Mouse (Mus musculus) embryonic fibroblast, embryonic 13.5 days (primary cell): Measurements from ENCODE around the gene Fancc. TPM values are rescaled to one million over a fixed set of nuclear protein-coding genes. Genes with fewer than 3 reads are reported as not detected.

Experiments
- H3K27ac ChIP-seq: 2 replicates; pipeline ENCODE4 v1.5.1; 2012; ENCODE audit warnings: low read length, control low read depth, inconsistent platforms; ENCODE audit not compliant: insufficient read depth
- H3K4me1 ChIP-seq: 2 replicates; pipeline ENCODE4 v1.6.1; 2011; ENCODE audit warnings: low read length; ENCODE audit not compliant: control insufficient read depth, insufficient read depth
- H3K4me3 ChIP-seq: 2 replicates; pipeline ENCODE4 v1.5.1; 2011; ENCODE audit warnings: mild to moderate bottlenecking, control low read depth, low read length; ENCODE audit not compliant: insufficient read depth
- CTCF ChIP-seq: IDR thresholded peaks from 2 replicates; pipeline ENCODE4 v1.5.1; 2011; ENCODE audit warnings: mild to moderate bottlenecking, control low read depth, low read length, moderate library complexity, borderline replicate concordance; ENCODE audit not compliant: insufficient read depth
- POLR2A ChIP-seq: IDR thresholded peaks from 2 replicates; pipeline ENCODE4 v1.6.1; 2011; ENCODE audit warnings: low read depth, mild to moderate bottlenecking, control low read depth, low read length, moderate library complexity
- polyA plus RNA-seq: library from polyadenylated mRNA; stranded (reverse); fragments of >200 nt; gene quantifications from 2 replicates; pipeline ENCODE4 v1.2.4, GENCODE M21; 2011; ENCODE audit warnings: low read depth; ENCODE audit not compliant: missing spikeins, insufficient read length

The Fancc gene
- polyA plus RNA-seq, 1 experiment = 9.3 TPM

- Histone ChIP-seq H3K4me1 (peaks cover 25% of the 10 kb centered on the region), H3K4me3 (no peak overlapping the region), H3K27ac (peak overlapping the region; percentile 99)
- TF ChIP-seq CTCF (no peak), POLR2A (no peak)
Observed at GRCm38 (mm10) chr13:63247041-63247440, 250.0 kb downstream of the Fancc start.

- H3K4me1 ChIP-seq = peaks cover 22% of the 10 kb centered on the region
- peak overlapping the region; percentile 22; the same call in 1 of the 2 replicates for H3K4me3 ChIP-seq
- TF ChIP-seq CTCF = no peak
- TF ChIP-seq POLR2A = no peak
- H3K27ac ChIP-seq = peak overlapping the region; percentile 75
Observed at GRCm38 (mm10) chr13:63246332-63246940, 250.6 kb downstream of the Fancc start.

GRCm38 (mm10) chr13:63245812-63246211 is 251.3 kb downstream of the Fancc start:
- Histone ChIP-seq H3K27ac (peak overlapping the region; percentile 75), H3K4me1 (peaks cover 21% of the 10 kb centered on the region), H3K4me3 (no peak overlapping the region; the same call in 1 of the 2 replicates)
- TF ChIP-seq CTCF (no peak), POLR2A (no peak)

DNA sequence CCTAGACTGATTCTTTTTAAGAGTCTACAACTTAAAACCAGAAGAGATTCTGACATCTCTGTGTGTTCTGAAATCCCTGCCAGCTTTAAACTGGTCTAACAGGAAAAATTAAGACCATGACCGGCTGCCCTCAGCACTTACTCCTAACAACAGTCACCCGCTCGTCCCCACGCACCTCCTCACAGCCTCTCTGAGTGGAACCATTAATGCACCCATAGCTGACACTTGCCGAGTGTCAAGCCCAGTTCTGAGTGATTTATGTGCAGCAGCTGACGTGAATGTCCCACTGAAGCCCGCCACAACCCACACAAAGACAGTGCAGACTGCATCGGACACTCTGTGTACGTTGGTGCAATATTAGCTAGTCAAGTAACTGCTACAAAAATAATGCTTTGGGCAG is 251.9 kb downstream of the Fancc start:
- H3K4me3 ChIP-seq = peak overlapping the region; percentile 5
- peaks cover 16% of the 10 kb centered on the region for H3K4me1 ChIP-seq
- peak overlapping the region; percentile 75 for H3K27ac ChIP-seq
- TF ChIP-seq POLR2A (no peak), CTCF (no peak)

- H3K4me3 ChIP-seq = peak overlapping the region; percentile 9
- peaks cover 10% of the 10 kb centered on the region for H3K4me1 ChIP-seq
- H3K27ac ChIP-seq = peak overlapping the region; percentile 79
- TF ChIP-seq POLR2A = no peak
- no peak for TF ChIP-seq CTCF
Observed at GRCm38 (mm10) chr13:63244425-63244824, 252.7 kb downstream of the Fancc start.

DNA sequence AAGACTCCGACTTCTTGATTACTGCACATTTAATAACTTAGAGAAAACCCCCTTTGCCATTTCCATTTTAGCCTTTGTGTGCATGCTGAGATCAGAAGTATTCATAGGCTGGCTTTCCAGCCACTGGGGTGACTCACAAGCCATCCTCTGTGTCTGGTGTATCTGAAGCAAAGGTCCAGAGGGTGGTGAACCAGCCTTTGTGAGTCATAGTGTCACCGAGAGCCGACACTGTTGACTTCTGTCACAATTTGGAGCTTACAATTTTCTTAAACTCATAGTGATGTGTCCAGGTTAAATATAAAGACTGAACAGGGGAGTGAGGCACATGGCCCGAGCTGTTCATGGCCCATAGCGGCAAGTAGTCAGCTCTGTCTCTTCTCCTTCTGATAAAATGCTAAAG is 253.5 kb downstream of the Fancc start:
- Histone ChIP-seq H3K4me3 (peak overlapping the region; percentile 9), H3K27ac (peak overlapping the region; percentile 79), H3K4me1 (peaks cover 6% of the 10 kb centered on the region)
- no peak for TF ChIP-seq CTCF
- TF ChIP-seq POLR2A = no peak

DNA sequence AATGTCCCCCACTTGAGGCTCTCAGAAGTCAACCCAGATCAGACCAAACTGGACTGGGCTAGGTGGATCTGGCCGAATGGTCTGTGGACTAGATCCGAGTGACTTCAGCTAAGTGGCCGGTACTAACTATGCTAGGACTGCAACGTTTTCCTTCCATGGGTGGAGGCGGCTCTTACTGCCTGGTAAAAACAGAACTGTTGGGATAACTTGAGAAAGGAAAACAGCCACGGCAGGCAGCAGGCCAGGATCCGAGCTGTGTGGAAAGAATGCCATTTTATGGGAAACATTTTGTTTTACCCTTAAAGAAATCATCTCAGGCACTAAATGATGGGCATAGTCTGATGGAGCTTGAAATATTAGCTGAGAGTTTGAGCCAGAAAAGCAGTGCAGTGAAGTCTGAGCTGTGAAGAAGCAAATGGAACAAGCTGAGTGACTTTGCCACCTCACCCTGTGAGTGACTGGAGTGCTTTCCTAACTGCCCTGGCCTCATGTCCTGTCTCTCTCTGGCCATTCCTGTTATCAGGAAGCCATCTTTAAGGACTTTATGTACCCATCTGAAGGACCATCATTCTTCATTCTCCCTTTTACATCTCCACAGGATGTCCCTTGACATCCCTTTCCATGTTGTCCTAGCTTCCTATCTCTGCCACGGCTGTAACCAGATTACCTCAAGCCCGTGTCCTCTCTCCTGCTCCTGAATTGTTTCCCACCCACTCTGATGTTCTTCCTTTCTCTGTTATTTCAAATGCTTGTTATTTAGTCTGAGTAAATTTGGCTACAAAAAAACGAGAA is 254.5 kb downstream of the Fancc start:
- H3K4me1 ChIP-seq = peaks cover 3% of the 10 kb centered on the region
- TF ChIP-seq POLR2A (peak; percentile 31), CTCF (no peak)
- peak overlapping the region; percentile 94 for H3K27ac ChIP-seq
- peak overlapping the region; percentile 90 for H3K4me3 ChIP-seq

- TF ChIP-seq CTCF (no peak), POLR2A (0 out of 2 replicates have a peak, but pooled peaks have one; percentile 9)
- peak overlapping the region; percentile 90 for H3K4me3 ChIP-seq
- peaks cover 2% of the 10 kb centered on the region for H3K4me1 ChIP-seq
- H3K27ac ChIP-seq = peak overlapping the region; percentile 94
Observed at GRCm38 (mm10) chr13:63241665-63242064, 255.4 kb downstream of the Fancc start.

DNA sequence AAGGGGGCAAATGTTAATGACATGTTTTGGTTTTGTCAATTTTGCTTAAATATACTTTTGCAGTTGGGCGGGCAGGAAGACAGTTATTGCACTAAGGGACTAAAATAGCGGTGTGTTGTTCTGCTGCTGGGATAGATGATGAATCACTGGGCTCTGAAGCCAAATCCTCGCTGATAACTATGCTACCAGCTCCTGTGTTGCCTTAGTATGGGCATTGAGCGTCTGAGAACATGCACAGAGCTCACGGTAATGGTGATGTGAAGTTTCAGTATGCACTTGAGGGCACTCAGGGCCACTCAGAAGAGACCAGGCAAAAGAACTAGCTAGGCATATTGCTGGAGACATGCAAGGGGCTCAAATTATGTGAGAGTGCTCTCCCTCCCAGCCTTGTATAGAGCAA is 256.2 kb downstream of the Fancc start:
- Histone ChIP-seq H3K4me3 (peak overlapping the region; percentile 90), H3K27ac (peak overlapping the region; percentile 94), H3K4me1 (0 out of 2 replicates have a peak, but pooled peaks cover 3% of the 10 kb centered on the region)
- TF ChIP-seq POLR2A (peak; percentile 65; the same call in 1 of the 2 replicates), CTCF (no peak)

DNA sequence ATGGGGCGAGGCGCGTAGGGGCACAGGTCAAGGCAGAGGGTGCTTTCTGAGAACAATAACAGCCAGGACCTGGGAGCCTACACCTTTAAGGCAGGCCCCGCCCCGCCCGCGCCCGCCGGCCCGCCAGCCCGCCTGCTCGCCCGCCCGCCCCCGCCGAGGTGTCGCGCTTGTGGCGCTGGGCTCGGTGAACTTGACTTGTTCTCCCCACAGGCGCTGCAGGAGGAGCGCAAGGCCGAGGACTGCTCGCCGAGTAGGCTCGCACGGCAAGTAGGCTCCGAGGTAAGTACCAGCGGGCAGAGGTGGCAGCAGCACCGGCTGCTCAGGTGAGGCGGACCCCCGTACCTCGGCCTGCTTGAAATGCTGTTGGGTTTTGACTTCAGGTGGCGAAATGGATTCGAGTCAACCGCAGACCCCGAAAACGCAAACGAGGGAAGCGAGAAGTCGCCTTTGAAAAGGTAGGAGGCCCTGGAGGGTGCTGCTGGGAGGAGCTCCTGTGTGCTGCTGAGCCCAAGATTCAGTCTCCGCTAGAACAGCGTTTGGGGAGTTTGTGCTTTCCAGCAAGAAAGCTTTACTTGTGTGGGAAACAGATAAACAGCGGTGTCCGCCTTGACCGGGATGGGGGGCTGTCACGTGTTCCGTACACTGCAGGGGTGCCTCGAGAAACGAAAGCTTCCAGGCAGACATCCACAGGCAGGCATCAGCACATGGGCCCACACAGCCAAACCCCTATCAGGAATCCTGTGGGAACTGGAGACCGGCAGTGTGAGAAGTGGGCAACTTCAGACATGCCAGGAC is 257.0 kb downstream of the Fancc start:
- H3K4me3 ChIP-seq = peak overlapping the region; percentile 90
- H3K27ac ChIP-seq = peak overlapping the region; percentile 94
- 0 out of 2 replicates have a peak, but pooled peaks cover 3% of the 10 kb centered on the region for H3K4me1 ChIP-seq
- TF ChIP-seq POLR2A = peak; percentile 97
- no peak for TF ChIP-seq CTCF
